Mouse (Mus musculus) E14TG2a.4 (cell line): ENCODE measurements around the gene Fignl2.
"Not testable (repeated sequence)": the region's sequence is repeated elsewhere in the genome, so short reads cannot be mapped to it uniquely, and the experiment has no call there.

Experiments
- H3K27me3 ChIP-seq: 2 replicates; pipeline ENCODE4 v1.6.1; 2014; ENCODE audit warnings: low read length, control low read depth; ENCODE audit not compliant: insufficient read depth
- H3K36me3 ChIP-seq: 2 replicates; pipeline ENCODE4 v1.6.1; 2014; ENCODE audit warnings: low read length, control low read depth; ENCODE audit not compliant: insufficient read depth
- H3K4me1 ChIP-seq: replicated peaks from 2 replicates; pipeline ENCODE4 v1.6.1; 2014; ENCODE audit warnings: low read depth, low read length, control low read depth
- H3K4me3 ChIP-seq: replicated peaks from 2 replicates; pipeline ENCODE4 v1.5.1; 2014; ENCODE audit warnings: mild to moderate bottlenecking, low read length
- H3K9me3 ChIP-seq: 2 replicates; pipeline ENCODE4 v1.6.1; 2014; ENCODE audit warnings: low read length, control low read depth
- CTCF ChIP-seq: conservative IDR thresholded peaks from 2 replicates; pipeline ENCODE4 v1.5.1; 2014; ENCODE audit warnings: low read length
- NANOG ChIP-seq: IDR thresholded peaks from 2 replicates; pipeline ENCODE4 v1.6.1; 2014; ENCODE audit warnings: borderline replicate concordance, low read length, mixed read lengths
- POU5F1 ChIP-seq: IDR thresholded peaks from 2 replicates; pipeline ENCODE4 v1.6.1; 2014; ENCODE audit warnings: low read length, borderline replicate concordance

Gene Fignl2

GRCm38 (mm10) chr15:101115511-101116110 lies 37.2 kb upstream of the Fignl2 start, which contains the start of gene Ankrd33:
Gene Ankrd33 (plus strand): TSS chr15:101115755.
- H3K36me3 ChIP-seq, result no peaks in the 10 kb centered on the region
- no peak within 1 kb of the TSS for H3K4me3 ChIP-seq
- H3K9me3 ChIP-seq, result peaks cover 4% of the 10 kb centered on the region; the same call in 1 of the 2 replicates
- peaks cover 22% of the 10 kb centered on the region for H3K4me1 ChIP-seq
- peaks cover 7% of the 10 kb centered on the region for H3K27me3 ChIP-seq
- TF ChIP-seq NANOG, result no peak
- TF ChIP-seq CTCF, result no peak
- TF ChIP-seq POU5F1, result no peak

GRCm38 (mm10) chr15:101113778-101114177 lies 35.4 kb upstream of the Fignl2 start:
- H3K36me3 ChIP-seq, H3K4me3 ChIP-seq, H3K27me3 ChIP-seq: not testable (repeated sequence)
- peak; percentile 21; the same call in 1 of the 2 replicates for TF ChIP-seq CTCF
- peaks cover 12% of the 10 kb centered on the region for H3K4me1 ChIP-seq
- H3K9me3 ChIP-seq, result peaks cover 11% of the 10 kb centered on the region; the same call in 1 of the 2 replicates

GRCm38 (mm10) chr15:101113176-101113575 lies 34.8 kb upstream of the Fignl2 start:
- Histone ChIP-seq H3K4me1 (peaks cover 8% of the 10 kb centered on the region), H3K4me3 (no peak overlapping the region), H3K27me3 (no peaks in the 10 kb centered on the region; the same call in 1 of the 2 replicates), H3K36me3 (no peaks in the 10 kb centered on the region), H3K9me3 (peaks cover 17% of the 10 kb centered on the region)
- no peak for TF ChIP-seq NANOG
- no peak for TF ChIP-seq POU5F1
- TF ChIP-seq CTCF, result no peak

- no peak for TF ChIP-seq POU5F1
- no peak for TF ChIP-seq NANOG
- no peak for TF ChIP-seq CTCF
- no peaks in the 10 kb centered on the region for H3K27me3 ChIP-seq
- peaks cover 26% of the 10 kb centered on the region for H3K9me3 ChIP-seq
- peaks cover 30% of the 10 kb centered on the region for H3K4me1 ChIP-seq
- H3K36me3 ChIP-seq, result no peaks in the 10 kb centered on the region
- H3K4me3 ChIP-seq, result no peak overlapping the region
Observed at GRCm38 (mm10) chr15:101107906-101108671, 29.7 kb upstream of the Fignl2 start.

GRCm38 (mm10) chr15:101106011-101106410 lies 27.6 kb upstream of the Fignl2 start:
- Histone ChIP-seq H3K4me3 (no peak overlapping the region), H3K4me1 (peaks cover 42% of the 10 kb centered on the region), H3K27me3 (no peaks in the 10 kb centered on the region), H3K9me3 (peaks cover 26% of the 10 kb centered on the region), H3K36me3 (no peaks in the 10 kb centered on the region)
- TF ChIP-seq NANOG, result no peak
- TF ChIP-seq POU5F1, result no peak
- TF ChIP-seq CTCF, result no peak

GRCm38 (mm10) chr15:101105496-101105994 lies 27.2 kb upstream of the Fignl2 start:
- H3K4me3 ChIP-seq, result no peak overlapping the region
- peaks cover 46% of the 10 kb centered on the region for H3K4me1 ChIP-seq
- no peak for TF ChIP-seq POU5F1
- TF ChIP-seq CTCF, result peak; percentile 80
- TF ChIP-seq NANOG, result no peak
- H3K36me3 ChIP-seq, result no peaks in the 10 kb centered on the region
- H3K9me3 ChIP-seq, result peaks cover 26% of the 10 kb centered on the region
- no peaks in the 10 kb centered on the region; the same call in 1 of the 2 replicates for H3K27me3 ChIP-seq

GRCm38 (mm10) chr15:101103605-101104304 lies 25.4 kb upstream of the Fignl2 start:
- Histone ChIP-seq H3K27me3 (peaks cover 10% of the 10 kb centered on the region), H3K4me1 (peaks cover 55% of the 10 kb centered on the region), H3K4me3 (no peak overlapping the region; the same call in 1 of the 2 replicates), H3K36me3 (no peaks in the 10 kb centered on the region), H3K9me3 (peaks cover 19% of the 10 kb centered on the region)
- TF ChIP-seq NANOG (no peak), POU5F1 (no peak), CTCF (no peak)

GRCm38 (mm10) chr15:101100996-101101395 lies 22.6 kb upstream of the Fignl2 start:
- Histone ChIP-seq H3K36me3 (no peaks in the 10 kb centered on the region), H3K27me3 (peaks cover 18% of the 10 kb centered on the region), H3K4me3 (no peak overlapping the region), H3K9me3 (no peaks in the 10 kb centered on the region; the same call in 1 of the 2 replicates), H3K4me1 (peaks cover 79% of the 10 kb centered on the region)
- no peak for TF ChIP-seq CTCF
- TF ChIP-seq POU5F1, result no peak
- no peak for TF ChIP-seq NANOG
